In the genomic region with DNA sequence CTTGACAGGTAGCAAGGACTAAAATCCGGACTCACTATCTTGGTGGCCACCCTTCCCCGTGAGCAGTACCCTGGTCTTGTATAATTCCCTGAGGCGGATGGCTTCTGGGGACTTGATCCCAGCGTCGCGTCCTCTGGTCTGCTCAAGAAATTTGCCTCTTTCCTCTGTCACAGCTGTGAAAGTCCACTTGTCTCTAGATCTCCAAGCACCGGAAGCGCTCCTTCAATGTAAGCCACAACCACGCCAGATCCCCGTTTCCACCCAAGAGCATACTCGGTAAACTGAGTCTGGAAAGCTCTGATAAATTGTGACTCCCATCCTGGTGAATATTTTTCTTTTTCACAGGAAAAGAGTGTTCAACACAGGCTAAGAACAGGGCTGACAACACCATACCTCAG, we compare ENCODE assay signal across 8 mouse cellular contexts. TPM values are rescaled to one million over a fixed set of nuclear protein-coding genes. Genes with fewer than 3 reads are reported as not detected.
A peak's percentile ranks its signal among the peaks of the same experiment; 100 is the strongest.
DNase-seq lines count a peak whose midpoint lies in the region; ATAC-seq and TF ChIP-seq lines count a peak whose summit lies in the region.

No protein-coding gene starts in this region.

- TF ChIP-seq EP300 in ES-Bruce4 (IDR thresholded peaks at IDR 0.05; ENCODE audit: insufficient read depth, low read depth, low read length): no peak

- H3K4me3 ChIP-seq in heart, embryonic 15.5 days: peak overlapping the region; percentile 64
- H3K4me3 ChIP-seq in ES-Bruce4 (ENCODE audit: low read depth, low read length): peak overlapping the region; percentile 90
- peak overlapping the region; percentile 58 for H3K4me3 ChIP-seq in embryonic facial prominence, embryonic 14.5 days (ENCODE audit: low read depth, low read length)
- H3K4me3 ChIP-seq in limb, embryonic 10.5 days: peak overlapping the region; percentile 62
- H3K4me3 ChIP-seq in neural tube, embryonic 12.5 days: peak overlapping the region; percentile 48

- H3K9ac ChIP-seq in heart, embryonic 15.5 days: peak overlapping the region; percentile 73
- H3K9ac ChIP-seq in ES-Bruce4 (ENCODE audit: low read depth, poor library complexity, severe bottlenecking): peak overlapping the region; percentile 52
- H3K9ac ChIP-seq in embryonic facial prominence, embryonic 14.5 days (ENCODE audit: low read depth, low read length): peak overlapping the region; percentile 78
- H3K9ac ChIP-seq in neural tube, embryonic 12.5 days: peak overlapping the region; percentile 70

- peak overlapping the region; percentile 73 for H3K4me2 ChIP-seq in heart, embryonic 15.5 days
- H3K4me2 ChIP-seq in embryonic facial prominence, embryonic 14.5 days (ENCODE audit: low read depth, low read length): peak overlapping the region; percentile 84
- peak overlapping the region; percentile 83 for H3K4me2 ChIP-seq in neural tube, embryonic 12.5 days (replicated peaks)

- no peaks in the 10 kb centered on the region for H3K9me3 ChIP-seq in heart, embryonic 15.5 days (replicated peaks)
- no peaks in the 10 kb centered on the region for H3K9me3 ChIP-seq in ES-Bruce4 (replicated peaks; ENCODE audit: control insufficient read depth, insufficient read depth, low read length, poor library complexity, severe bottlenecking)
- H3K9me3 ChIP-seq in embryonic facial prominence, embryonic 14.5 days (ENCODE audit: control insufficient read depth, low read length): no peaks in the 10 kb centered on the region
- no peaks in the 10 kb centered on the region for H3K9me3 ChIP-seq in limb, embryonic 10.5 days (replicated peaks)
- no peaks in the 10 kb centered on the region for H3K9me3 ChIP-seq in neural tube, embryonic 12.5 days

- TF ChIP-seq CTCF in ES-Bruce4 (IDR thresholded peaks at IDR 0.05; ENCODE audit: low read depth, low read length): no peak

- no peak for TF ChIP-seq POLR2A in ES-Bruce4 (IDR thresholded peaks at IDR 0.05; ENCODE audit: insufficient read depth, low read length)

- ATAC-seq in heart, embryonic 15.5 days (replicated peaks; ENCODE audit: insufficient number of reproducible peaks, insufficient read depth, low FRiP score, low read depth): no peak; the same call in 1 of the 2 replicates
- ATAC-seq in embryonic facial prominence, embryonic 14.5 days (ENCODE audit: low read depth): no peak
- ATAC-seq in neural tube, embryonic 12.5 days (ENCODE audit: low FRiP score, low read depth): peak; percentile 34; the same call in 1 of the 2 replicates

- peaks cover 9% of the 10 kb centered on the region for H3K4me1 ChIP-seq in heart, embryonic 15.5 days (replicated peaks)
- no peaks in the 10 kb centered on the region for H3K4me1 ChIP-seq in ES-Bruce4 (ENCODE audit: control insufficient read depth, insufficient read depth, low read length)
- H3K4me1 ChIP-seq in embryonic facial prominence, embryonic 14.5 days (ENCODE audit: control insufficient read depth, insufficient read depth, low read length): peaks cover 11% of the 10 kb centered on the region
- H3K4me1 ChIP-seq in limb, embryonic 10.5 days: peaks cover 13% of the 10 kb centered on the region
- H3K4me1 ChIP-seq in neural tube, embryonic 12.5 days: peaks cover 12% of the 10 kb centered on the region

- H3K36me3 ChIP-seq in heart, embryonic 15.5 days: no peaks in the 10 kb centered on the region
- H3K36me3 ChIP-seq in ES-Bruce4 (ENCODE audit: control insufficient read depth, insufficient read depth, low read length, poor library complexity, severe bottlenecking): no peaks in the 10 kb centered on the region
- no peaks in the 10 kb centered on the region for H3K36me3 ChIP-seq in embryonic facial prominence, embryonic 14.5 days (ENCODE audit: control insufficient read depth, insufficient read depth, low read length)
- H3K36me3 ChIP-seq in limb, embryonic 10.5 days: no peaks in the 10 kb centered on the region
- H3K36me3 ChIP-seq in neural tube, embryonic 12.5 days: no peaks in the 10 kb centered on the region

- no peak for DNase-seq in heart, adult 18-20 months
- DNase-seq in embryonic facial prominence, embryonic 14.5 days (ENCODE audit: low spot score): peak; percentile 31
- DNase-seq in limb, embryonic 10.5 days (ENCODE audit: low spot score): no peak
- no peak for DNase-seq in adrenal gland, adult 2 months
- no peak for DNase-seq in gastrocnemius, postnatal 10 days

- H3K27me3 ChIP-seq in heart, embryonic 15.5 days: no peaks in the 10 kb centered on the region
- H3K27me3 ChIP-seq in ES-Bruce4 (ENCODE audit: control insufficient read depth, insufficient read depth, low read length, poor library complexity, severe bottlenecking): no peaks in the 10 kb centered on the region
- H3K27me3 ChIP-seq in embryonic facial prominence, embryonic 14.5 days (replicated peaks; ENCODE audit: control insufficient read depth, insufficient read depth, low read length): no peaks in the 10 kb centered on the region
- H3K27me3 ChIP-seq in limb, embryonic 10.5 days (ENCODE audit: low read depth, poor library complexity, severe bottlenecking): no peaks in the 10 kb centered on the region
- H3K27me3 ChIP-seq in neural tube, embryonic 12.5 days (replicated peaks): no peaks in the 10 kb centered on the region

- H3K27ac ChIP-seq in heart, embryonic 15.5 days: peak overlapping the region; percentile 91
- no peak overlapping the region for H3K27ac ChIP-seq in ES-Bruce4 (ENCODE audit: insufficient read depth, low read length)
- H3K27ac ChIP-seq in embryonic facial prominence, embryonic 14.5 days (replicated peaks; ENCODE audit: low read depth, low read length): peak overlapping the region; percentile 82
- peak overlapping the region; percentile 88 for H3K27ac ChIP-seq in limb, embryonic 10.5 days
- H3K27ac ChIP-seq in neural tube, embryonic 12.5 days: no peak overlapping the region

- 4% methylated on average over 11 of the region's 11 CpGs for WGBS in heart, embryonic 15.5 days
- 2% methylated on average over 11 of the region's 11 CpGs for WGBS in embryonic facial prominence, embryonic 14.5 days
- 7% methylated on average over 11 of the region's 11 CpGs for WGBS in limb, embryonic 10.5 days
- 6% methylated on average over 11 of the region's 11 CpGs for WGBS in neural tube, embryonic 12.5 days

RNA-seq across cellular contexts. Expression of a gene that starts 0.3 kb away (rescaled TPM):
- 4.0 and 6.2 TPM in 2 replicates for polyA plus RNA-seq in heart, embryonic 15.5 days (2015; fragmentation: Nextera tagmentation; extraction: Ambion mirVana)
- 1 to 10 TPM; 2.8 to 3.2 TPM for total RNA-seq in heart, adult 18-20 months (2021)
- 1.0 and 1.7 TPM in 2 replicates for polyA plus RNA-seq in ES-Bruce4 (2011; ENCODE audit: insufficient read depth, insufficient read length, low read depth, missing spikeins)
- 4.2 and 5.3 TPM in 2 replicates for polyA plus RNA-seq in embryonic facial prominence, embryonic 14.5 days (2014; fragmentation: Nextera tagmentation; extraction: Ambion mirVana)
- polyA plus RNA-seq in limb, embryonic 10.5 days (2016; fragmentation: Nextera tagmentation; extraction: Ambion mirVana): 3.2 and 5.2 TPM in 2 replicates
- 9.6 and 9.9 TPM in 2 replicates for polyA plus RNA-seq in neural tube, embryonic 12.5 days (2016; fragmentation: Nextera tagmentation; extraction: Ambion mirVana)
- total RNA-seq in adrenal gland, adult 2 months (2021): 10 to 100 TPM; 39.2 to 43.6 TPM
- polyA plus RNA-seq in adrenal gland, adult 2 months (2012; rRNA removed): 43.5 and 85.2 TPM in 2 replicates
- 1 to 10 TPM; 2.5 TPM for total RNA-seq in gastrocnemius, postnatal 10 days (2021)

RNA-seq across cellular contexts. Expression of a gene that starts 3.5 kb away (rescaled TPM):
- polyA plus RNA-seq in heart, embryonic 15.5 days (2015; fragmentation: Nextera tagmentation; extraction: Ambion mirVana): 20.7 and 23.3 TPM in 2 replicates
- total RNA-seq in heart, adult 18-20 months (2021): 10 to 100 TPM; 13.3 to 13.5 TPM
- 25.0 and 31.6 TPM in 2 replicates for polyA plus RNA-seq in ES-Bruce4 (2011; ENCODE audit: insufficient read depth, insufficient read length, low read depth, missing spikeins)
- polyA plus RNA-seq in embryonic facial prominence, embryonic 14.5 days (2014; fragmentation: Nextera tagmentation; extraction: Ambion mirVana): 23.7 and 24.1 TPM in 2 replicates
- 27.5 and 32.5 TPM in 2 replicates for polyA plus RNA-seq in limb, embryonic 10.5 days (2016; fragmentation: Nextera tagmentation; extraction: Ambion mirVana)
- polyA plus RNA-seq in neural tube, embryonic 12.5 days (2016; fragmentation: Nextera tagmentation; extraction: Ambion mirVana): 41.2 and 41.4 TPM in 2 replicates
- total RNA-seq in adrenal gland, adult 2 months (2021): 10 to 100 TPM; 37.1 to 55.2 TPM
- 23.3 and 26.4 TPM in 2 replicates for polyA plus RNA-seq in adrenal gland, adult 2 months (2012; rRNA removed)
- 10 to 100 TPM; 22.4 to 23.3 TPM for total RNA-seq in gastrocnemius, postnatal 10 days (2021)

RNA-seq across cellular contexts. Expression of a gene that starts 10.5 kb away (rescaled TPM):
- 2.0 TPM in 2 replicates for polyA plus RNA-seq in heart, embryonic 15.5 days (2015; fragmentation: Nextera tagmentation; extraction: Ambion mirVana)
- 1 to 10 TPM in 1 of 2 experiments, under 1 TPM in 1; 0.97 to 1.1 TPM for total RNA-seq in heart, adult 18-20 months (2021)
- polyA plus RNA-seq in ES-Bruce4 (2011; ENCODE audit: insufficient read depth, insufficient read length, low read depth, missing spikeins): 0.45 and 1.2 TPM in 2 replicates
- 2.4 TPM in 2 replicates for polyA plus RNA-seq in embryonic facial prominence, embryonic 14.5 days (2014; fragmentation: Nextera tagmentation; extraction: Ambion mirVana)
- 1.5 and 1.8 TPM in 2 replicates for polyA plus RNA-seq in limb, embryonic 10.5 days (2016; fragmentation: Nextera tagmentation; extraction: Ambion mirVana)
- polyA plus RNA-seq in neural tube, embryonic 12.5 days (2016; fragmentation: Nextera tagmentation; extraction: Ambion mirVana): 4.6 TPM in 2 replicates
- 10 to 100 TPM in 1 of 2 experiments, 1 to 10 TPM in 1; 8.4 to 15.5 TPM for total RNA-seq in adrenal gland, adult 2 months (2021)
- polyA plus RNA-seq in adrenal gland, adult 2 months (2012; rRNA removed): 6.8 and 8.5 TPM in 2 replicates
- 1 to 10 TPM; 1.2 to 1.4 TPM for total RNA-seq in gastrocnemius, postnatal 10 days (2021)

RNA-seq across cellular contexts. Expression of a gene that starts 46.2 kb away (rescaled TPM):
- polyA plus RNA-seq in heart, embryonic 15.5 days (2015; fragmentation: Nextera tagmentation; extraction: Ambion mirVana): not detected in 2 replicates
- under 1 TPM in 1 of 2 experiments, not detected in 1; 0.08 TPM for total RNA-seq in heart, adult 18-20 months (2021)
- 0.33 TPM in 1 of 2 replicates, not detected in the other for polyA plus RNA-seq in ES-Bruce4 (2011; ENCODE audit: insufficient read depth, insufficient read length, low read depth, missing spikeins)
- polyA plus RNA-seq in embryonic facial prominence, embryonic 14.5 days (2014; fragmentation: Nextera tagmentation; extraction: Ambion mirVana): not detected in 2 replicates
- polyA plus RNA-seq in limb, embryonic 10.5 days (2016; fragmentation: Nextera tagmentation; extraction: Ambion mirVana): not detected in 2 replicates
- polyA plus RNA-seq in neural tube, embryonic 12.5 days (2016; fragmentation: Nextera tagmentation; extraction: Ambion mirVana): not detected in 2 replicates
- 1 to 10 TPM; 2.0 to 3.7 TPM for total RNA-seq in adrenal gland, adult 2 months (2021)
- polyA plus RNA-seq in adrenal gland, adult 2 months (2012; rRNA removed): 0.12 and 0.15 TPM in 2 replicates
- under 1 TPM; 0.35 to 0.36 TPM for total RNA-seq in gastrocnemius, postnatal 10 days (2021)

RNA-seq across cellular contexts. Expression of a gene that starts 46.3 kb away (rescaled TPM):
- polyA plus RNA-seq in heart, embryonic 15.5 days (2015; fragmentation: Nextera tagmentation; extraction: Ambion mirVana): 36.9 and 37.6 TPM in 2 replicates
- 10 to 100 TPM; 29.3 to 38.4 TPM for total RNA-seq in heart, adult 18-20 months (2021)
- 98.4 and 103 TPM in 2 replicates for polyA plus RNA-seq in ES-Bruce4 (2011; ENCODE audit: insufficient read depth, insufficient read length, low read depth, missing spikeins)
- polyA plus RNA-seq in embryonic facial prominence, embryonic 14.5 days (2014; fragmentation: Nextera tagmentation; extraction: Ambion mirVana): 53.4 and 54.6 TPM in 2 replicates
- polyA plus RNA-seq in limb, embryonic 10.5 days (2016; fragmentation: Nextera tagmentation; extraction: Ambion mirVana): 39.0 and 45.0 TPM in 2 replicates
- polyA plus RNA-seq in neural tube, embryonic 12.5 days (2016; fragmentation: Nextera tagmentation; extraction: Ambion mirVana): 48.8 and 56.6 TPM in 2 replicates
- total RNA-seq in adrenal gland, adult 2 months (2021): 100 to 1,000 TPM in 1 of 2 experiments, 10 to 100 TPM in 1; 82.3 to 174 TPM
- polyA plus RNA-seq in adrenal gland, adult 2 months (2012; rRNA removed): 73.5 and 104 TPM in 2 replicates
- total RNA-seq in gastrocnemius, postnatal 10 days (2021): 10 to 100 TPM; 49.0 to 63.7 TPM

Comparison
In these comparisons a context has a peak if more than half of its experiments do, and no peak if none do; other contexts are left out.
1. H3K27ac ChIP-seq: peak in heart, embryonic 15.5 days (single experiment), embryonic facial prominence, embryonic 14.5 days (single experiment) and limb, embryonic 10.5 days (single experiment); none in ES-Bruce4 (single experiment) and neural tube, embryonic 12.5 days (single experiment).
2. Peak in every context shown above with its lines, with median percentiles within 50 percentile points of each other: H3K4me2 ChIP-seq, H3K4me3 ChIP-seq and H3K9ac ChIP-seq.